Mouse (Mus musculus): ENCODE data around the gene 1110002E22Rik. TPM values are rescaled to one million over a fixed set of nuclear protein-coding genes. Genes with fewer than 3 reads are reported as not detected.

The 1110002E22Rik gene
- polyA plus RNA-seq, 1 experiment from 2014 or later, result 0.06 TPM

- H3K4me2 ChIP-seq (ENCODE audit: low read length), result no peak overlapping the region
- no peak overlapping the region for H3K4me3 ChIP-seq (ENCODE audit: low read length)
- no peaks in the 10 kb centered on the region for H3K36me3 ChIP-seq (ENCODE audit: control insufficient read depth, insufficient read depth, low read length)
- no peaks in the 10 kb centered on the region for H3K9me3 ChIP-seq (ENCODE audit: control insufficient read depth, low read length)
- H3K9ac ChIP-seq (ENCODE audit: low read depth, low read length), result no peak overlapping the region
- no peaks in the 10 kb centered on the region for H3K4me1 ChIP-seq (ENCODE audit: control insufficient read depth, insufficient read depth, low read depth, low read length)
- 83% methylated on average over 2 of the region's 2 CpGs for WGBS
- no peak for ATAC-seq
- H3K27ac ChIP-seq (ENCODE audit: low read depth, low read length), result no peak overlapping the region
- no peaks in the 10 kb centered on the region for H3K27me3 ChIP-seq (replicated peaks; ENCODE audit: control insufficient read depth, insufficient read depth, low read length)
Measured at GRCm38 (mm10) chr3:138040938-138041337, 23.9 kb upstream of the 1110002E22Rik start.

- no peak overlapping the region for H3K4me2 ChIP-seq (ENCODE audit: low read length)
Measured at GRCm38 (mm10) chr3:138041591-138042301, 23.1 kb upstream of the 1110002E22Rik start.

GRCm38 (mm10) chr3:138043316-138043715, 21.5 kb upstream of the 1110002E22Rik start:
- Histone ChIP-seq H3K27me3 (replicated peaks; ENCODE audit: control insufficient read depth, insufficient read depth, low read length) (no peaks in the 10 kb centered on the region), H3K27ac (ENCODE audit: low read depth, low read length) (no peak overlapping the region), H3K36me3 (ENCODE audit: control insufficient read depth, insufficient read depth, low read length) (no peaks in the 10 kb centered on the region), H3K9me3 (ENCODE audit: control insufficient read depth, low read length) (no peaks in the 10 kb centered on the region), H3K4me1 (ENCODE audit: control insufficient read depth, insufficient read depth, low read depth, low read length) (no peaks in the 10 kb centered on the region), H3K4me3 (ENCODE audit: low read length) (no peak overlapping the region), H3K4me2 (ENCODE audit: low read length) (no peak overlapping the region), H3K9ac (ENCODE audit: low read depth, low read length) (no peak overlapping the region)
- 0 out of 2 replicates have a peak, but pooled peaks have one; percentile 34 for ATAC-seq
- 59% methylated on average over 7 of the region's 7 CpGs for WGBS

More at GRCm38 (mm10) chr3:138041591-138042301, 23.1 kb upstream of the 1110002E22Rik start:
- Histone ChIP-seq H3K4me3 (ENCODE audit: low read length) (no peak overlapping the region), H3K27ac (ENCODE audit: low read depth, low read length) (no peak overlapping the region), H3K4me1 (ENCODE audit: control insufficient read depth, insufficient read depth, low read depth, low read length) (no peaks in the 10 kb centered on the region), H3K27me3 (replicated peaks; ENCODE audit: control insufficient read depth, insufficient read depth, low read length) (no peaks in the 10 kb centered on the region), H3K36me3 (ENCODE audit: control insufficient read depth, insufficient read depth, low read length) (no peaks in the 10 kb centered on the region), H3K9ac (ENCODE audit: low read depth, low read length) (no peak overlapping the region), H3K9me3 (ENCODE audit: control insufficient read depth, low read length) (no peaks in the 10 kb centered on the region)
- ATAC-seq, result peak; percentile 86
- 38% methylated on average over 3 of the region's 3 CpGs for WGBS

GRCm38 (mm10) chr3:138049555-138049954, 15.3 kb upstream of the 1110002E22Rik start:
- Histone ChIP-seq H3K36me3 (ENCODE audit: control insufficient read depth, insufficient read depth, low read length) (no peaks in the 10 kb centered on the region), H3K4me1 (ENCODE audit: control insufficient read depth, insufficient read depth, low read depth, low read length) (no peaks in the 10 kb centered on the region), H3K4me3 (ENCODE audit: low read length) (no peak overlapping the region), H3K4me2 (ENCODE audit: low read length) (no peak overlapping the region), H3K9me3 (ENCODE audit: control insufficient read depth, low read length) (no peaks in the 10 kb centered on the region), H3K27ac (ENCODE audit: low read depth, low read length) (no peak overlapping the region), H3K9ac (ENCODE audit: low read depth, low read length) (no peak overlapping the region), H3K27me3 (replicated peaks; ENCODE audit: control insufficient read depth, insufficient read depth, low read length) (no peaks in the 10 kb centered on the region)
- ATAC-seq, result no peak
- 85% methylated on average over 6 of the region's 6 CpGs for WGBS

GRCm38 (mm10) chr3:138050772-138051171, 14.1 kb upstream of the 1110002E22Rik start:
- no peak overlapping the region for H3K27ac ChIP-seq (ENCODE audit: low read depth, low read length)
- no peak overlapping the region for H3K9ac ChIP-seq (ENCODE audit: low read depth, low read length)
- no peak for ATAC-seq
- H3K4me1 ChIP-seq (ENCODE audit: control insufficient read depth, insufficient read depth, low read depth, low read length), result no peaks in the 10 kb centered on the region
- no peak overlapping the region for H3K4me3 ChIP-seq (ENCODE audit: low read length)
- H3K27me3 ChIP-seq (replicated peaks; ENCODE audit: control insufficient read depth, insufficient read depth, low read length), result no peaks in the 10 kb centered on the region
- no peak overlapping the region for H3K4me2 ChIP-seq (ENCODE audit: low read length)
- no peaks in the 10 kb centered on the region for H3K36me3 ChIP-seq (ENCODE audit: control insufficient read depth, insufficient read depth, low read length)
- no peaks in the 10 kb centered on the region for H3K9me3 ChIP-seq (ENCODE audit: control insufficient read depth, low read length)
- 89% methylated on average over 11 of the region's 11 CpGs for WGBS

GRCm38 (mm10) chr3:138051431-138051830, 13.4 kb upstream of the 1110002E22Rik start:
- no peaks in the 10 kb centered on the region for H3K9me3 ChIP-seq (ENCODE audit: control insufficient read depth, low read length)
- no peak overlapping the region for H3K4me3 ChIP-seq (ENCODE audit: low read length)
- no peaks in the 10 kb centered on the region for H3K27me3 ChIP-seq (replicated peaks; ENCODE audit: control insufficient read depth, insufficient read depth, low read length)
- no peaks in the 10 kb centered on the region for H3K36me3 ChIP-seq (ENCODE audit: control insufficient read depth, insufficient read depth, low read length)
- H3K9ac ChIP-seq (ENCODE audit: low read depth, low read length), result no peak overlapping the region
- ATAC-seq, result no peak
- no peaks in the 10 kb centered on the region for H3K4me1 ChIP-seq (ENCODE audit: control insufficient read depth, insufficient read depth, low read depth, low read length)
- no peak overlapping the region for H3K4me2 ChIP-seq (ENCODE audit: low read length)
- 80% methylated on average over 3 of the region's 3 CpGs for WGBS
- no peak overlapping the region for H3K27ac ChIP-seq (ENCODE audit: low read depth, low read length)

GRCm38 (mm10) chr3:138053969-138054368, 10.9 kb upstream of the 1110002E22Rik start:
- WGBS, result 66% methylated on average over 4 of the region's 4 CpGs
- no peak overlapping the region for H3K4me2 ChIP-seq (ENCODE audit: low read length)
- H3K27ac ChIP-seq (ENCODE audit: low read depth, low read length), result no peak overlapping the region
- no peaks in the 10 kb centered on the region for H3K36me3 ChIP-seq (ENCODE audit: control insufficient read depth, insufficient read depth, low read length)
- H3K27me3 ChIP-seq (replicated peaks; ENCODE audit: control insufficient read depth, insufficient read depth, low read length), result no peaks in the 10 kb centered on the region
- no peak overlapping the region for H3K4me3 ChIP-seq (ENCODE audit: low read length)
- ATAC-seq, result peak; percentile 56; the same call in 1 of the 2 replicates
- no peaks in the 10 kb centered on the region for H3K9me3 ChIP-seq (ENCODE audit: control insufficient read depth, low read length)
- no peaks in the 10 kb centered on the region for H3K4me1 ChIP-seq (ENCODE audit: control insufficient read depth, insufficient read depth, low read depth, low read length)
- no peak overlapping the region; the same call in 1 of the 2 replicates for H3K9ac ChIP-seq (ENCODE audit: low read depth, low read length)

GRCm38 (mm10) chr3:138056976-138057375, 7.9 kb upstream of the 1110002E22Rik start:
- H3K9ac ChIP-seq (ENCODE audit: low read depth, low read length), result no peak overlapping the region
- H3K27ac ChIP-seq (ENCODE audit: low read depth, low read length), result no peak overlapping the region
- H3K4me2 ChIP-seq (ENCODE audit: low read length), result no peak overlapping the region
- no peaks in the 10 kb centered on the region for H3K27me3 ChIP-seq (replicated peaks; ENCODE audit: control insufficient read depth, insufficient read depth, low read length)
- H3K4me3 ChIP-seq (ENCODE audit: low read length), result no peak overlapping the region
- ATAC-seq, result peak; percentile 45; the same call in 1 of the 2 replicates
- no peaks in the 10 kb centered on the region for H3K4me1 ChIP-seq (ENCODE audit: control insufficient read depth, insufficient read depth, low read depth, low read length)
- no peaks in the 10 kb centered on the region for H3K9me3 ChIP-seq (ENCODE audit: control insufficient read depth, low read length)
- no peaks in the 10 kb centered on the region for H3K36me3 ChIP-seq (ENCODE audit: control insufficient read depth, insufficient read depth, low read length)
- 54% methylated on average over 7 of the region's 7 CpGs for WGBS

GRCm38 (mm10) chr3:138058226-138058625, 6.6 kb upstream of the 1110002E22Rik start:
- H3K4me1 ChIP-seq (ENCODE audit: control insufficient read depth, insufficient read depth, low read depth, low read length), result no peaks in the 10 kb centered on the region
- no peak overlapping the region for H3K9ac ChIP-seq (ENCODE audit: low read depth, low read length)
- no peak overlapping the region for H3K27ac ChIP-seq (ENCODE audit: low read depth, low read length)
- H3K36me3 ChIP-seq (ENCODE audit: control insufficient read depth, insufficient read depth, low read length), result no peaks in the 10 kb centered on the region
- H3K4me3 ChIP-seq (ENCODE audit: low read length), result no peak overlapping the region
- WGBS, result 54% methylated on average over 4 of the region's 4 CpGs
- no peaks in the 10 kb centered on the region for H3K27me3 ChIP-seq (replicated peaks; ENCODE audit: control insufficient read depth, insufficient read depth, low read length)
- no peak for ATAC-seq
- no peak overlapping the region for H3K4me2 ChIP-seq (ENCODE audit: low read length)
- no peaks in the 10 kb centered on the region for H3K9me3 ChIP-seq (ENCODE audit: control insufficient read depth, low read length)
